Mouse (Mus musculus) lung, adult 18-20 months (tissue): Measurements from ENCODE around the gene Kif2a.
"Not testable (repeated sequence)": the region's sequence is repeated elsewhere in the genome, so short reads cannot be mapped to it uniquely, and the experiment has no call there.

Source experiments
- DNase-seq, 2 experiments: peaks; one replicate each; pipeline ENCODE4 v3.0.0; 2022; ENCODE audit warnings: mixed read lengths in 2 of 2

The Kif2a gene

GRCm38 (mm10) chr13:106928296-106928695 is 93.6 kb downstream of the Kif2a start:
- no peak for DNase-seq

- not testable (repeated sequence) for DNase-seq
Observed at GRCm38 (mm10) chr13:106925921-106926320, 96.0 kb downstream of the Kif2a start.

DNA sequence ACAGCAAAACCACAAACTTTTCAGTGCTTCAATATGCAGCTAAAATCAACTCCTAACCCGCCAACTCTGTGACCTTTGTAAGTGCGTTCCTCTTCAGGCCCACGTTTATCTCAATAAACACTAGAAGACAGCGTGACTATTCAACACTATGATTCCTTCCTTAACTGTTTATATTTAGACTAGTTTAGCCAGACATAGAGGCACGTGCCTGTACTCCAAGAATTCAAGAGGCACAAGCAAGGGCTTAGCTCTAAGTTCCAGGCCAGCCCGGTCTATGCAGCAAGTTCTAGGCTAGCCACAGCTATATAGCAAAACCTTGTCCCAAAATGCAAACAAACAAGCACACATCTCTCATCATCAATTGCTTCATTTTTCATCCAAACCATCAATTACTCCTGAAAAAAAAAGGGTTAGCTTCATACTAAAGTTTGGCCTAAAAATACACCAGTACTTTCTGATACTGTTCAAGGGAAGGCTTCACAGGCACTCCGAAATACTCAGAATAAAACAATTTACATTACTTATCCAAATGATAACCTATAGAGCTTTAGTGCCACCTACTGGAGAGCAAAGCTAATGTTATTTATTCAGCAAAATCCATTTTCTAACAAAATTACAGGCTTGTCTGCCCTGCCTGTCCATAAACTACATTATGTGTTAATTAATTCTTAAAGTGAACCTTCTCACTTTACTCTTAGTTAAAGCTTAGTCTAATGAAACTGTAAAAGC is 103.4 kb downstream of the Kif2a start:
- no peak for DNase-seq

GRCm38 (mm10) chr13:106913125-106913736 is 108.7 kb downstream of the Kif2a start:
- no peak for DNase-seq

GRCm38 (mm10) chr13:106910096-106910495 is 111.8 kb downstream of the Kif2a start:
- no peak for DNase-seq
